In the genomic region with DNA sequence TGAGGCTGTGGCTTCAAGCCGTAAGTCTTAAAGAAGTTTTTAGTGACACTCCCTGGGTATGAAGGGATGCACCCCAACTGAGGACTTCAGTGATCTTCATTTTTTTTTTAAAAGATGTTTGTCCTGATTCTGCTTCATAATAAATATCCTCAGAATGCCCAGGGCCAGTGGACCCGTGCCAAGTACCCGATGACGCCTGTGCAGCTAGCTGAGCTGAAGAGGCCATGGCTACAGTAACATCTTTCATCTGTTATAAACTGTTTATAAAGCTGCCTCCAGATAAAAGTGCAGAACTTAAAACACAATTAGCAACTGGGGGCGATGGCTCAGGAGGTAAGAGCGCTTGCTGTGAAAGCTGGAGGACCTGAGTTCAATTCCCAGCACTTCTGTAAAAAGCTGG, we compare ENCODE assay signal across 23 mouse cellular contexts. TPM values are rescaled to one million over a fixed set of nuclear protein-coding genes. Genes with fewer than 3 reads are reported as not detected.
DNase-seq lines count a peak whose midpoint lies in the region; ATAC-seq and TF ChIP-seq lines count a peak whose summit lies in the region.
"Had no signal": no experiment of that assay in that cellular context is flagged by ENCODE, and none has a peak within 500 bp of the region (broad histone marks: within the 10 kb centered on the region; RNA-seq: fewer than 3 reads in every experiment).

No protein-coding gene starts in this region.

- H3K4me3 ChIP-seq in lung, adult 2 months (replicated peaks; ENCODE audit: extremely low read depth, low read depth, low read length), result no peak overlapping the region
- no peak overlapping the region for H3K4me3 ChIP-seq in lung, postnatal 0 days (ENCODE audit: low read depth, low read length)
- H3K4me3 ChIP-seq: embryonic facial prominence, embryonic 10.5 days; hindbrain, embryonic 10.5 days; limb, embryonic 12.5 days; liver, embryonic 12.5 days had no signal

- TF ChIP-seq POLR2A in lung, adult 2 months (IDR thresholded peaks at IDR 0.05; ENCODE audit: borderline replicate concordance, extremely low read depth, low read depth, low read length), result no peak

- TF ChIP-seq CTCF in lung, adult 2 months (IDR thresholded peaks at IDR 0.05; ENCODE audit: insufficient read depth, low read length), result no peak
- no peak for TF ChIP-seq CTCF in lung, postnatal 0 days (IDR thresholded peaks at IDR 0.05)

- H3K27ac ChIP-seq in lung, postnatal 0 days (ENCODE audit: low read length), result no peak overlapping the region
- H3K27ac ChIP-seq: embryonic facial prominence, embryonic 10.5 days; hindbrain, embryonic 10.5 days; limb, embryonic 12.5 days; liver, embryonic 12.5 days; stomach, postnatal 0 days had no signal

- H3K9ac ChIP-seq in lung, postnatal 0 days (replicated peaks; ENCODE audit: low read depth), result no peak overlapping the region
- H3K9ac ChIP-seq: limb, embryonic 12.5 days; liver, embryonic 12.5 days had no signal

- 0 out of 2 replicates have a peak, but pooled peaks have one; percentile 14 for ATAC-seq in lung, postnatal 0 days
- ATAC-seq: activated CD4-positive, CD25-positive, alpha-beta regulatory T cell, adult 4 months; inflammation-experienced regulatory T-cells, adult 6 months; liver, embryonic 12.5 days; midbrain, embryonic 16.5 days had no signal

- WGBS in lung, adult 2 months, result 43% methylated on average over 6 of the region's 6 CpGs
- WGBS in lung, postnatal 0 days, result 47% methylated on average over 6 of the region's 6 CpGs

- H3K9me3 ChIP-seq in lung, postnatal 0 days (ENCODE audit: low read length), result no peaks in the 10 kb centered on the region
- H3K9me3 ChIP-seq: embryonic facial prominence, embryonic 10.5 days; hindbrain, embryonic 10.5 days; limb, embryonic 12.5 days; liver, embryonic 12.5 days had no signal

- no peaks in the 10 kb centered on the region; the same call in 1 of the 2 replicates for H3K4me1 ChIP-seq in lung, adult 2 months (ENCODE audit: control insufficient read depth, insufficient read depth, low read length)
- H3K4me1 ChIP-seq in lung, postnatal 0 days (ENCODE audit: insufficient read depth, low read depth, low read length), result no peaks in the 10 kb centered on the region
- H3K4me1 ChIP-seq: hindbrain, embryonic 10.5 days; limb, embryonic 12.5 days; liver, embryonic 12.5 days had no signal

- DNase-seq in cerebellum, postnatal 14 days, result peak; percentile 23 to 36
- DNase-seq in cerebellum, adult 11 months, result no peak
- DNase-seq in lung, adult 18-20 months, result peak; percentile 4 to 10
- no peak for DNase-seq in lung, adult 2 months
- DNase-seq in lung, postnatal 0 days (ENCODE audit: low spot score), result no peak
- no peak for DNase-seq in heart, postnatal 4 days
- DNase-seq in gastrocnemius, postnatal 25 days, result no peak
- DNase-seq: cerebellum, adult 2 months; gastrocnemius, postnatal 14 days; kidney, adult 2 months; kidney, postnatal 25 days; right cerebral cortex, postnatal 4 days; thymus, postnatal 14 days had no signal

- no peak for TF ChIP-seq EP300 in lung, postnatal 0 days (IDR thresholded peaks at IDR 0.05)

- H3K4me2 ChIP-seq in lung, postnatal 0 days (replicated peaks; ENCODE audit: low read depth, low read length), result no peak overlapping the region
- H3K4me2 ChIP-seq: limb, embryonic 12.5 days; liver, embryonic 12.5 days had no signal

- no peaks in the 10 kb centered on the region for H3K27me3 ChIP-seq in lung, postnatal 0 days (replicated peaks; ENCODE audit: insufficient read depth, low read length)
- H3K27me3 ChIP-seq: limb, embryonic 12.5 days; liver, embryonic 12.5 days had no signal

- no peaks in the 10 kb centered on the region for H3K36me3 ChIP-seq in lung, postnatal 0 days (ENCODE audit: insufficient read depth, low read length)
- H3K36me3 ChIP-seq: embryonic facial prominence, embryonic 10.5 days; G1E; hindbrain, embryonic 10.5 days; limb, embryonic 12.5 days; liver, embryonic 12.5 days had no signal

RNA-seq across cellular contexts. Expression of a gene that starts 20.4 kb away (rescaled TPM):
- 1.6 and 2.0 TPM in 2 replicates for polyA plus RNA-seq in lung, adult 2 months (2012; rRNA removed)
- polyA plus RNA-seq in lung, postnatal 0 days (2015; fragmentation: Nextera tagmentation; extraction: Ambion mirVana), result 4.4 and 4.7 TPM in 2 replicates
- 1 to 10 TPM; 4.4 to 6.2 TPM for total RNA-seq in heart, postnatal 4 days (2021)
- total RNA-seq in gastrocnemius, postnatal 25 days (2021), result 1 to 10 TPM; 1.5 to 2.5 TPM
- total RNA-seq: common myeloid progenitor, adult 5-6 weeks had no signal
- polyA plus RNA-seq: activated CD4-positive, CD25-positive, alpha-beta regulatory T cell, adult 4 months; G1E had no signal

Comparison
In these comparisons a context has a peak if more than half of its experiments do, and no peak if none do; other contexts are left out.
1. DNase-seq: peak in cerebellum, postnatal 14 days (2 of 2) and lung, adult 18-20 months (2 of 2); none in cerebellum, adult 11 months (single experiment), lung, adult 2 months (single experiment), lung, postnatal 0 days (single experiment), heart, postnatal 4 days (single experiment) and gastrocnemius, postnatal 25 days (single experiment).